Mouse (Mus musculus) hindbrain, embryonic 13.5 days (tissue): ENCODE measurements at regions not wholly inside any gene's neighbourhood (a gene's known extent, or its start where the extent isn't known, plus 50 kb on each side); places are given as distances from the start of the nearest gene placed in this dataset.
"Not testable (repeated sequence)": the region's sequence is repeated elsewhere in the genome, so short reads cannot be mapped to it uniquely, and the experiment has no call there.

Source experiments
- ATAC-seq: fragments of 200-750 bp; cut with Nextera tagmentation; 2 replicates; pipeline ENCODE4 v1.8.0; 2017; ENCODE audit warnings: moderate TSS enrichment; ENCODE audit not compliant: low FRiP score
- H3K27ac ChIP-seq: fragments of 300-500 bp; sonication (generic); 2 replicates; pipeline ENCODE4 v1.5.1; 2015; ENCODE audit warnings: inconsistent platforms, mild to moderate bottlenecking, moderate library complexity
- H3K27me3 ChIP-seq: fragments of 300-500 bp; sonication (generic); 2 replicates; pipeline ENCODE4 v1.6.1; 2015; ENCODE audit warnings: mild to moderate bottlenecking, inconsistent platforms
- H3K36me3 ChIP-seq: fragments of 300-500 bp; sonication (generic); 2 replicates; pipeline ENCODE4 v1.6.1; 2015; ENCODE audit warnings: mild to moderate bottlenecking, inconsistent platforms
- H3K4me1 ChIP-seq: fragments of 300-500 bp; sonication (generic); replicated peaks from 2 replicates; pipeline ENCODE4 v1.6.1; 2015; ENCODE audit warnings: inconsistent platforms
- H3K4me2 ChIP-seq: fragments of 300-500 bp; sonication (generic); 2 replicates; pipeline ENCODE4 v1.6.1; 2015; ENCODE audit warnings: inconsistent platforms, mild to moderate bottlenecking, moderate library complexity
- H3K4me3 ChIP-seq: fragments of 300-500 bp; sonication (generic); 2 replicates; pipeline ENCODE4 v1.5.1; 2015; ENCODE audit warnings: mild to moderate bottlenecking, inconsistent platforms
- H3K9ac ChIP-seq: fragments of 300-500 bp; sonication (generic); 2 replicates; pipeline ENCODE4 v1.6.1; 2015; ENCODE audit warnings: mild to moderate bottlenecking, inconsistent platforms
- H3K9me3 ChIP-seq: fragments of 300-500 bp; sonication (generic); 2 replicates; pipeline ENCODE4 v1.6.1; 2016; ENCODE audit warnings: inconsistent platforms
- WGBS: fragments of 180-500 bp; shearing (Covaris S2); methylation state at CpG from one replicate; pipeline ENCODE4 v1.1.7; 2015; 5-methylcytosine and 5-hydroxymethylcytosine counted together

GRCm38 (mm10) chr2:71597956-71598355 lies 51.4 kb upstream of the Dlx2 start:
- peaks cover 18% of the 10 kb centered on the region; the same call in 1 of the 2 replicates for H3K27me3 ChIP-seq
- no peaks in the 10 kb centered on the region for H3K9me3 ChIP-seq
- ATAC-seq, result no peak
- no peak overlapping the region for H3K9ac ChIP-seq
- no peaks in the 10 kb centered on the region for H3K36me3 ChIP-seq
- peaks cover 5% of the 10 kb centered on the region; the same call in 1 of the 2 replicates for H3K4me1 ChIP-seq
- 86% methylated on average over 5 of the region's 5 CpGs for WGBS
- H3K4me3 ChIP-seq, result no peak overlapping the region
- no peak overlapping the region for H3K27ac ChIP-seq
- H3K4me2 ChIP-seq, result no peak overlapping the region

GRCm38 (mm10) chr2:71598368-71598767 lies 51.8 kb upstream of the Dlx2 start:
- ATAC-seq, result no peak
- Histone ChIP-seq H3K36me3 (no peaks in the 10 kb centered on the region), H3K27ac (no peak overlapping the region), H3K9me3 (no peaks in the 10 kb centered on the region), H3K4me3 (no peak overlapping the region), H3K4me1 (peaks cover 5% of the 10 kb centered on the region; the same call in 1 of the 2 replicates), H3K27me3 (peaks cover 18% of the 10 kb centered on the region; the same call in 1 of the 2 replicates), H3K4me2 (no peak overlapping the region), H3K9ac (no peak overlapping the region)
- 74% methylated on average over 10 of the region's 10 CpGs for WGBS

DNA sequence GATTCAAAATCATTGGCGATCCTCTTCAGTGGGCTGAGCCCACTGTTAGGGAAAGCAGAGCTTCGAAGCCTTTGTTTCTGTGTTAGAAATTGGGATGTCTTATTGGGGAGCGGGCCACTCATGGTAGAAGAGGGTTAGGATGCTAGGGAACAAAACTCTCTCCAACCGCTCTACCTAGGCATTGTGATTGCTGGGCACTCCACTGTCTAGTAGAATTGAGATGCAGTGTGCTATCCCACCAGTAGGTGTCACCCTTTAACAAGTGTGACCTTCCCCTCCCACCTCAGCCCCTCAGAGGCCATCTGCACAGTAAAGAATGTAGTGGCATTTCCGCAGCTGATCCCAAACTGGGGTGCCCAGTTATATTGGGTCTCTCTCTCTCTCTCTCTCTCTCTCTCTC lies 52.2 kb upstream of the Dlx2 start:
- 18% methylated on average over 5 of the region's 5 CpGs for WGBS
- H3K27ac ChIP-seq, result no peak overlapping the region
- H3K36me3 ChIP-seq, result no peaks in the 10 kb centered on the region
- H3K4me3 ChIP-seq, result no peak overlapping the region
- no peak overlapping the region for H3K4me2 ChIP-seq
- no peaks in the 10 kb centered on the region for H3K9me3 ChIP-seq
- H3K9ac ChIP-seq, result no peak overlapping the region
- ATAC-seq, result peak; percentile 74
- H3K27me3 ChIP-seq, result peaks cover 18% of the 10 kb centered on the region; the same call in 1 of the 2 replicates
- H3K4me1 ChIP-seq, result peaks cover 5% of the 10 kb centered on the region; the same call in 1 of the 2 replicates

- H3K9me3 ChIP-seq, result no peaks in the 10 kb centered on the region
- H3K36me3 ChIP-seq, result no peaks in the 10 kb centered on the region
- H3K27ac ChIP-seq, result no peak overlapping the region
- no peaks in the 10 kb centered on the region for H3K4me1 ChIP-seq
- ATAC-seq, result no peak
- peaks cover 18% of the 10 kb centered on the region; the same call in 1 of the 2 replicates for H3K27me3 ChIP-seq
- H3K4me3 ChIP-seq, result no peak overlapping the region
- no peak overlapping the region for H3K4me2 ChIP-seq
- 72% methylated on average over 7 of the region's 7 CpGs for WGBS
- no peak overlapping the region for H3K9ac ChIP-seq
Measured at GRCm38 (mm10) chr2:71600213-71600612, 53.7 kb upstream of the Dlx2 start.

GRCm38 (mm10) chr2:71600999-71601398 lies 54.4 kb upstream of the Dlx2 start:
- Histone ChIP-seq H3K4me1 (no peaks in the 10 kb centered on the region), H3K27ac (no peak overlapping the region), H3K9ac (no peak overlapping the region), H3K4me3 (no peak overlapping the region), H3K9me3 (no peaks in the 10 kb centered on the region), H3K27me3 (peaks cover 18% of the 10 kb centered on the region; the same call in 1 of the 2 replicates), H3K36me3 (no peaks in the 10 kb centered on the region), H3K4me2 (no peak overlapping the region)
- ATAC-seq, result no peak
- 43% methylated on average over 1 of the region's 1 CpGs for WGBS

DNA sequence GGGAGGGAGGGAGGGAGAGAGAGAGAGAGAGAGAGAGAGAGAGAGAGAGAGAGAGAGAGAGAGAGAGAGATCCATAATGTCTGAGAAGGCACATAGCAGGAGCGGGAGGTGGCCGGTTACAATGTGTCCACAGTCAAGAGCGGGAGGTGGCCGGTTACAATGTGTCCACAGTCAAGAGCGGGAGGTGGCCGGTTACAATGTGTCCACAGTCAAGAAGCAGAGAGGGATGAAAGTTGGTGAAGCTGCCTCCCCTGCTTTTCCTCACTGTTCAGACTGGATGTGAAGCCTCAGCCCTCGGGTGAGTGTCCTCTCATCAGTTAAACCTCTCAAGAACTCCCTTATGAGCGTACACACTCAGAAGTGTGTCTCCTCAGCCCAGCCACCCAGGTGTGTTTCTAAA lies 57.2 kb upstream of the Dlx2 start:
- not testable (repeated sequence) for H3K27ac ChIP-seq, H3K9ac ChIP-seq, H3K4me3 ChIP-seq, ATAC-seq, H3K36me3 ChIP-seq, H3K4me2 ChIP-seq, H3K27me3 ChIP-seq, H3K9me3 ChIP-seq
- H3K4me1 ChIP-seq, result peaks cover 13% of the 10 kb centered on the region; the same call in 1 of the 2 replicates
- 92% methylated on average over 8 of the region's 8 CpGs for WGBS

- H3K4me2 ChIP-seq, result no peak overlapping the region
- H3K9me3 ChIP-seq, result no peaks in the 10 kb centered on the region
- no peaks in the 10 kb centered on the region for H3K36me3 ChIP-seq
- H3K4me1 ChIP-seq, result peaks cover 19% of the 10 kb centered on the region; the same call in 1 of the 2 replicates
- no peaks in the 10 kb centered on the region for H3K27me3 ChIP-seq
- no peak overlapping the region for H3K4me3 ChIP-seq
- H3K27ac ChIP-seq, result no peak overlapping the region
- no peak overlapping the region for H3K9ac ChIP-seq
- WGBS, result 82% methylated on average over 1 of the region's 1 CpGs
- no peak for ATAC-seq
Measured at GRCm38 (mm10) chr2:71605606-71606005, 59.1 kb upstream of the Dlx2 start.

DNA sequence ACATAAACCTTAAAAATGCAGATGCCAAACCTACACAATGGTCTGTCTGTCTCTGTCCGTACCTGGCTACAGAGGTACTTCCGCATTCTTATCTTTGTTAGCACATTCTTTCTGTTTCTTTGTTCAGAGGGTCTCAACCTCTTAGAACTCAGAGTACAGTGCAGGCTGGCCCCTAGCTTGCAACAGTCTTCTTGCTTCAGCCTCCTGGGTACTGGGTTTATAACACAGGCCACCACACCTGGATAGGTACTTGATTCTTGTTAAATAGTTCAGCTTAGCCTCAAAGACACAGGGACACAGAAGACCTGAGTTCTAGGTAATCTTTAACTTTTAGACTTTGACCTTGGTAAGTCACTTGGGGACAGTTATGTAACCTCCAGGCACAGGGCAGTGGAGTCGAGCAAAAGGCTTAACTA lies 60.5 kb upstream of the Dlx2 start:
- no peak overlapping the region for H3K4me2 ChIP-seq
- no peak for ATAC-seq
- peaks cover 26% of the 10 kb centered on the region for H3K4me1 ChIP-seq
- no peaks in the 10 kb centered on the region for H3K27me3 ChIP-seq
- no peak overlapping the region for H3K27ac ChIP-seq
- no peak overlapping the region for H3K9ac ChIP-seq
- H3K4me3 ChIP-seq, result no peak overlapping the region
- no peaks in the 10 kb centered on the region for H3K9me3 ChIP-seq
- H3K36me3 ChIP-seq, result no peaks in the 10 kb centered on the region
- WGBS, result 88% methylated on average over 3 of the region's 3 CpGs

DNA sequence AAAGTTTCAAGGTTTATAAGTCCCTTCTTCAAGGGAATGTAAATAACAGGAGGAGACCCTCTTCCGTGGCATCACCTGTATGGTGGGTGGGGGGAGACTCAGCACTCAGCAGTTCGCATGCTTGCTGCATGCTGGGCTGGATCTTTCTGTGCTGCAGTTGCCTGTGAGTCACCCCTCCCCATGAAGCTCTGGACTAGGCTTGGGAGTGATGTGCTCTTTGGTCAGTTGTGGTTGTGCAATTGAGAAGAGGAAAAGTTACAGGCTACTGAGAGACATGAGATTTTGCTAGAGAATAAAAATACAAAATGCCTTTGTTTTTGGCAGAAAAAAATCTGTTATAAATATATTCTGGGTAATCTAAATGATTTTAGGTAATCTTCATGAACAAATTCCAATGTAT lies 66.7 kb upstream of the Dlx2 start:
- no peaks in the 10 kb centered on the region for H3K27me3 ChIP-seq
- ATAC-seq, result no peak
- peaks cover 29% of the 10 kb centered on the region for H3K4me1 ChIP-seq
- no peaks in the 10 kb centered on the region for H3K36me3 ChIP-seq
- no peaks in the 10 kb centered on the region for H3K9me3 ChIP-seq
- H3K27ac ChIP-seq, result peak overlapping the region; percentile 58; the same call in 1 of the 2 replicates
- no peak overlapping the region for H3K4me2 ChIP-seq
- H3K4me3 ChIP-seq, result no peak overlapping the region
- no peak overlapping the region for H3K9ac ChIP-seq
- 61% methylated on average over 2 of the region's 2 CpGs for WGBS

DNA sequence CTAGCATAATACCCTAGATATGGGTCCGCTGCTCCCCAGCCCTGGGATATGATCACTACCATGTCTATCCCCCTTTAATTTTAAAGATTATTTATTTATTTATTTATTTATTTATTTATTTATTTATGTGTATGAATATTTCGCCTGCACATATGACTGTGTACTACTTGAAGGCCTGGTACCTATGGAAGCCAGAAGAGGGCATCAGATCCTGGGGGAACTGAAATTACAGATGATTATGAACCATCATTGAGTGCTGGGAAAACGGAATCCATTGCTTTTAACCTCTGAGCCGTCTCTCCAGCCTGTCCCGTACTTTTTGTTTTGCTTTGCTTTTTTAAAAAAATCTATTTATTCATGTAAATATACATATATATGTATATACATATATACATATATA lies 70.0 kb upstream of the Dlx2 start:
- no peak for ATAC-seq
- WGBS, result 86% methylated on average over 5 of the region's 5 CpGs

GRCm38 (mm10) chr2:71621458-71621857 lies 74.9 kb upstream of the Dlx2 start:
- H3K4me2 ChIP-seq, result no peak overlapping the region
- peaks cover 21% of the 10 kb centered on the region for H3K4me1 ChIP-seq
- H3K36me3 ChIP-seq, result no peaks in the 10 kb centered on the region
- H3K27me3 ChIP-seq, result 0 out of 2 replicates have a peak, but pooled peaks cover 4% of the 10 kb centered on the region
- no peak overlapping the region for H3K4me3 ChIP-seq
- H3K9ac ChIP-seq, result no peak overlapping the region
- H3K9me3 ChIP-seq, result no peaks in the 10 kb centered on the region
- no peak for ATAC-seq
- WGBS, result 90% methylated on average over 2 of the region's 2 CpGs
- H3K27ac ChIP-seq, result no peak overlapping the region

More for the DNA sequence above, 70.0 kb upstream of the Dlx2 start:
- peaks cover 15% of the 10 kb centered on the region for H3K4me1 ChIP-seq
- H3K4me3 ChIP-seq, result no peak overlapping the region
- no peak overlapping the region for H3K4me2 ChIP-seq
- no peaks in the 10 kb centered on the region for H3K36me3 ChIP-seq
- no peak overlapping the region for H3K27ac ChIP-seq
- H3K27me3 ChIP-seq, result no peaks in the 10 kb centered on the region
- H3K9me3 ChIP-seq, result no peaks in the 10 kb centered on the region
- H3K9ac ChIP-seq, result no peak overlapping the region

- Histone ChIP-seq H3K27ac (no peak overlapping the region), H3K27me3 (0 out of 2 replicates have a peak, but pooled peaks cover 4% of the 10 kb centered on the region), H3K4me1 (peaks cover 32% of the 10 kb centered on the region), H3K9ac (no peak overlapping the region), H3K36me3 (no peaks in the 10 kb centered on the region), H3K4me3 (no peak overlapping the region), H3K9me3 (no peaks in the 10 kb centered on the region), H3K4me2 (no peak overlapping the region)
- no peak for ATAC-seq
- WGBS, result 79% methylated on average over 9 of the region's 9 CpGs
Measured at GRCm38 (mm10) chr2:71622532-71623099, 76.1 kb upstream of the Dlx2 start.

DNA sequence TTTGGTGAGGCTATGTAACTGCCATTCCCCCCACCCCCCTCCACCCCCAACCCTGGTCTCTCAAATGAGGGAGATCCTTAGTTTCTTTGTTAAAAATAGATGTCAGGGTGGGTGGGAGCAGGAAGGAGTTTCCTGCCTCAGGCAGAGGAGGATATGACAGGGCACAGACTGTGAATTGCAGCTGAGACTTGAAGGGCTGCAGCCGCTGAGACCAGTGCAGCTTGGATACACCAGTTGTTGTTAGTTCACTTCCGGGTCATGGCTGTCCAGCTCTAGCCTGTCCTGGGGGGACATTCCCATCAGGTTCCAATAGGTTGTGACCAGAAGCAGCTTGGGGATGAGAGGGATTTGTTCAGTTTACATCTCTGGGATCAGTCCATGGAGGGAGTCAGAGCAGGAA lies 76.6 kb upstream of the Dlx2 start:
- H3K4me1 ChIP-seq, result peaks cover 32% of the 10 kb centered on the region
- H3K36me3 ChIP-seq, result no peaks in the 10 kb centered on the region
- no peak overlapping the region for H3K4me3 ChIP-seq
- ATAC-seq, result no peak
- H3K27ac ChIP-seq, result no peak overlapping the region
- no peak overlapping the region for H3K9ac ChIP-seq
- H3K9me3 ChIP-seq, result no peaks in the 10 kb centered on the region
- H3K4me2 ChIP-seq, result no peak overlapping the region
- WGBS, result 81% methylated on average over 2 of the region's 2 CpGs
- H3K27me3 ChIP-seq, result 0 out of 2 replicates have a peak, but pooled peaks cover 4% of the 10 kb centered on the region
